Mouse (Mus musculus) midbrain, postnatal 0 days (tissue): ENCODE results near the gene Olfr6. TPM values are rescaled to one million over a fixed set of nuclear protein-coding genes. Genes with fewer than 3 reads are reported as not detected.

Experiments
- ATAC-seq: fragments of 200-750 bp; cut with Nextera tagmentation; 2 replicates; pipeline ENCODE4 v1.8.0; 2017; ENCODE audit warnings: moderate number of reproducible peaks, mild to moderate bottlenecking, moderate TSS enrichment, moderate library complexity; ENCODE audit not compliant: low FRiP score
- DNase-seq: peaks from one replicate; pipeline ENCODE4 v3.0.0-alpha.2; 2015; ENCODE audit warnings: low spot score
- H3K27ac ChIP-seq: fragments of 300-500 bp; sonication (generic); 2 replicates; pipeline ENCODE4 v1.5.1; 2014; ENCODE audit warnings: low read depth, mild to moderate bottlenecking, low read length, mixed read lengths
- H3K27me3 ChIP-seq: fragments of 300-500 bp; sonication (generic); 2 replicates; pipeline ENCODE4 v1.6.1; 2014; ENCODE audit warnings: low read length, control low read depth, mixed read lengths; ENCODE audit not compliant: insufficient read depth
- H3K36me3 ChIP-seq: fragments of 300-500 bp; sonication (generic); 2 replicates; pipeline ENCODE4 v1.6.1; 2014; ENCODE audit warnings: low read length, control low read depth, mixed read lengths; ENCODE audit not compliant: insufficient read depth
- H3K4me1 ChIP-seq: fragments of 300-500 bp; sonication (generic); 2 replicates; pipeline ENCODE4 v1.6.1; 2014; ENCODE audit warnings: mild to moderate bottlenecking, control low read depth, antibody characterized with exemption, low read length, mixed read lengths; ENCODE audit not compliant: insufficient read depth
- H3K4me2 ChIP-seq: fragments of 300-500 bp; sonication (generic); 2 replicates; pipeline ENCODE4 v1.6.1; 2014; ENCODE audit warnings: low read depth, mild to moderate bottlenecking, low read length, mixed read lengths; ENCODE audit not compliant: poor library complexity, severe bottlenecking
- H3K4me3 ChIP-seq: fragments of 300-500 bp; sonication (generic); 2 replicates; pipeline ENCODE4 v1.5.1; 2014; ENCODE audit warnings: low read depth, mild to moderate bottlenecking, low read length, moderate library complexity
- H3K9ac ChIP-seq: fragments of 300-500 bp; sonication (generic); replicated peaks from 2 replicates; pipeline ENCODE4 v1.6.1; 2014; ENCODE audit warnings: mild to moderate bottlenecking, low read length, moderate library complexity, mixed read lengths; ENCODE audit not compliant: poor library complexity, severe bottlenecking
- H3K9me3 ChIP-seq: fragments of 300-500 bp; sonication (generic); 2 replicates; pipeline ENCODE4 v1.6.1; 2016; ENCODE audit warnings: low read length, control low read depth
- CTCF ChIP-seq: IDR thresholded peaks from 2 replicates; pipeline ENCODE4 v1.5.1; 2016; ENCODE audit warnings: antibody characterized with exemption, mild to moderate bottlenecking
- WGBS: fragments of 180-500 bp; shearing (Covaris S2); extraction: QIAGEN DNeasy Blood & Tissue Kit; methylation state at CpG from one replicate; pipeline ENCODE4 v1.1.7; 2014; 5-methylcytosine and 5-hydroxymethylcytosine counted together
- polyA plus RNA-seq: library from polyadenylated mRNA; unstranded; fragments of >200 nt; fragmentation: Nextera tagmentation; extraction: Ambion mirVana; gene quantifications from 2 replicates; pipeline ENCODE4 v1.2.1, GENCODE M21; 2015
- total RNA-seq: library from RNA; depleted of rRNA; stranded (reverse); fragments of >200 nt; gene quantifications from 2 replicates; pipeline ENCODE4 v1.2.3, GENCODE M21; 2014; rRNA removed

Olfr6 gene
- total RNA-seq (not detected in 2 replicates), polyA plus RNA-seq (not detected in 2 replicates)

DNA sequence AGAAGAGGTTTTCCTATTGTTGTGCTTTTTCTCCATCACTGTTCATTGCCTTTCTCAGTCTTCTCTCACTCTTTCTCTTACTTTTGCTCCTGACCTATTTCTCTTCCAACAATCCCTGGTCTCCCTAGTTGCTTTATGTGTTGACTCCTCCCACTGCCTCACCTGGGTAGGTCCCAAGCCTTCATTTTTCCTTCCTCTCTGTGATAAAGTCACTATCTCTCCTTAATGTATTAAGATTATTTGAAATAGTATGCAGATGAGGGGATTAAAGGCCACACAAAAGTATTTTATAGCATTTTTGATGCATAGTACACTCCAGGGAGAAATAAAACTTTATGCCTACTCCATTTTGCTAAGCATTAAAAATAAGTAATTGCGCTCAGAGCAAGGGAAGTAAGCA is at the start of gene Olfr6:
Gene Olfr6, minus strand, starts transcription at position 101 of the 400 bp plus-strand sequence.
- Histone ChIP-seq H3K4me3 (no peak within 1 kb of the TSS), H3K9me3 (no peaks in the 10 kb centered on the region), H3K4me2 (no peak within 1 kb of the TSS), H3K4me1 (no peaks in the 10 kb centered on the region), H3K9ac (no peak within 1 kb of the TSS), H3K27ac (no peak within 1 kb of the TSS), H3K36me3 (no peaks in the 10 kb centered on the region), H3K27me3 (no peaks in the 10 kb centered on the region)
- TF ChIP-seq CTCF = no peak
- ATAC-seq (no peak), DNase-seq (no peak)
- 87% methylated on average over 1 of the region's 1 CpGs for WGBS

DNA sequence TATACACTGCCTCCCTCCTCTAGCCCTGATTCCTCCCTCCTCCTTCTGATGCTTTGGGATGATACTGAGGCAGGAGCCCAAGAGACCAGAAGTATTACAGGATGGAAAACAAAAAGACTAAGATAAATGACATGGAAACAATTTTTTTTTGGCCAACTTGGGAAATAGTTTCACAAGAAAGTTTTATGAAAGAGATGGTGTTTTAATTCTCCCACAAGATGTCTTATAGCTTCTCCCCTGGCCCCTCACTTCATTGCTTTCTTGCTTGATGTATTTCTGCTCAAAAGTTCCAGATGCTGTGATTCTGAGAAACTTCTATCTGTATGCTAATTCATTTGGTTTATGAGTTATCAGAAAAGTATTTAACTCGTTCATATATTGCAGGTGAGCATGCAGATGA is 42.2 kb upstream of the Olfr6 start, which contains the start of gene Olfr2:
Gene Olfr2, minus strand, starts transcription at position 101 of the 400 bp plus-strand sequence.
- ATAC-seq = no peak
- H3K4me1 ChIP-seq = no peaks in the 10 kb centered on the region
- H3K4me2 ChIP-seq = no peak within 1 kb of the TSS
- H3K27ac ChIP-seq = no peak within 1 kb of the TSS
- H3K9ac ChIP-seq = no peak within 1 kb of the TSS
- DNase-seq = no peak
- no peaks in the 10 kb centered on the region for H3K27me3 ChIP-seq
- 55% methylated on average over 1 of the region's 1 CpGs for WGBS
- H3K9me3 ChIP-seq = 0 out of 2 replicates have a peak, but pooled peaks cover 5% of the 10 kb centered on the region
- no peaks in the 10 kb centered on the region for H3K36me3 ChIP-seq
- TF ChIP-seq CTCF = no peak
- H3K4me3 ChIP-seq = no peak within 1 kb of the TSS

DNA sequence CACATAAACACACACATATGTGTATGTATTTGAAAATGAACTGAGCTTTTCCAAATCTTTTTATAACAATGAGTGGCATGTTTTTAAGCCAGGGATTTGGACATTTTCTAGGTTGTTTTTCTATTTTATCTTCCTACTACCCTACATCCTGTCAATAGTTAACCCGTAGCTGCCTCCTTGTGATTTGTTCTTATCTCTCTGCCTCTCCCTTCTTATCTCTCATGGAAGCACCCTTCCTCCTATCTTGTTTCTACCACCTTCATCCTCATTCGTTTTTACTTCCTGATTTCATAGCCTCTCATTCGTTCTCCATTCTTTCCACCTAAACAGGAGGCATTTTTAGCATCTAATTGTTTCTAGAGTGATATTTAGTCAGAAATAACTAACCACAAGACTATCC is 40.4 kb upstream of the Olfr6 start:
- H3K27me3 ChIP-seq = no peaks in the 10 kb centered on the region
- TF ChIP-seq CTCF = no peak
- 0 out of 2 replicates have a peak, but pooled peaks cover 6% of the 10 kb centered on the region for H3K9me3 ChIP-seq
- H3K4me2 ChIP-seq = no peak overlapping the region
- H3K9ac ChIP-seq = no peak overlapping the region
- H3K36me3 ChIP-seq = no peaks in the 10 kb centered on the region
- DNase-seq = no peak
- H3K4me1 ChIP-seq = no peaks in the 10 kb centered on the region
- WGBS = 63% methylated on average over 3 of the region's 3 CpGs
- no peak for ATAC-seq
- H3K4me3 ChIP-seq = no peak overlapping the region
- H3K27ac ChIP-seq = no peak overlapping the region

DNA sequence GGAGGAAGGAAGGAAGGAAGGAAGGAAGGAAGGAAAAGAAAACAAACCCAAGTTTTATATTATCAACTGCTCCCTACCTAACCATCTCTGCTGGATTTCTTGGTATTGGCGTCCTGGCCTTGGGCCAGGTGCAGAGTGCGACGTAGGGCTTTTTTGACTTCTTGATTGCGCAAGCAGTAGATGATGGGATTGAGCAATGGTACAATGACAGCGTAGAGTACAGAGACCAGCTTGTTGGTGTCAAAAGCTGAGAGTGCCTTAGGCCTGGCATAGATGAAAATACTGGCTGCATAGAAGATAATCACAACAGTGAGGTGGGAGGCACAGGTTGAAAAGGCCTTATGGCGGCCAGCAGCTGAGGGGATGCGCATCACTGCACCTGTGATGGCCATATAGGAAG is 37.1 kb upstream of the Olfr6 start:
- no peak overlapping the region for H3K4me3 ChIP-seq
- H3K27me3 ChIP-seq = no peaks in the 10 kb centered on the region
- ATAC-seq (no peak), DNase-seq (no peak)
- TF ChIP-seq CTCF = no peak
- H3K4me2 ChIP-seq = no peak overlapping the region
- no peak overlapping the region for H3K27ac ChIP-seq
- H3K4me1 ChIP-seq = no peaks in the 10 kb centered on the region
- H3K9me3 ChIP-seq = 0 out of 2 replicates have a peak, but pooled peaks cover 6% of the 10 kb centered on the region
- 87% methylated on average over 7 of the region's 7 CpGs for WGBS
- H3K36me3 ChIP-seq = no peaks in the 10 kb centered on the region
- H3K9ac ChIP-seq = no peak overlapping the region

DNA sequence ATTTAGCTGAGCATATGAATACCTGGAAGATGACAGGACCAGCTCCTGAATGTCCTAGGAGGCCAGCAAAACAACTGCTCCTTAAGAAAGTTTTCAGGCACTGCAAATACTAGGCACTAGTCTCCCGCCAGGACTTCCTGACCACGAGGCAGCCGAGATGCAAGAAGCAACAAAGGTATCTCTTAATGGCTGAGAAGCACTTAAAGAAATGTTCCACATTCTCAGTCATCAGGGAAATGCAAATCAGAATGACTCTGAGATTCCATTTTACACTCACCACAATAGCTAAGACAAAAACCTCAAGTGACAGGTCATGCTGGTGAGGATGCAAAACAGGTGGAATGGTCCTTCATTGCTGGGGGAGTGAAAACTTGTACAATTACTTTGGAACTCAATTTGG is 21.5 kb upstream of the Olfr6 start:
- no peak overlapping the region for H3K4me3 ChIP-seq
- TF ChIP-seq CTCF = no peak
- H3K27ac ChIP-seq = no peak overlapping the region
- no peak for ATAC-seq
- H3K4me1 ChIP-seq = no peaks in the 10 kb centered on the region
- H3K36me3 ChIP-seq = no peaks in the 10 kb centered on the region
- no peak overlapping the region for H3K9ac ChIP-seq
- H3K9me3 ChIP-seq = peaks cover 4% of the 10 kb centered on the region; the same call in 1 of the 2 replicates
- H3K27me3 ChIP-seq = no peaks in the 10 kb centered on the region
- DNase-seq = no peak
- WGBS = 86% methylated on average over 3 of the region's 3 CpGs
- no peak overlapping the region for H3K4me2 ChIP-seq

DNA sequence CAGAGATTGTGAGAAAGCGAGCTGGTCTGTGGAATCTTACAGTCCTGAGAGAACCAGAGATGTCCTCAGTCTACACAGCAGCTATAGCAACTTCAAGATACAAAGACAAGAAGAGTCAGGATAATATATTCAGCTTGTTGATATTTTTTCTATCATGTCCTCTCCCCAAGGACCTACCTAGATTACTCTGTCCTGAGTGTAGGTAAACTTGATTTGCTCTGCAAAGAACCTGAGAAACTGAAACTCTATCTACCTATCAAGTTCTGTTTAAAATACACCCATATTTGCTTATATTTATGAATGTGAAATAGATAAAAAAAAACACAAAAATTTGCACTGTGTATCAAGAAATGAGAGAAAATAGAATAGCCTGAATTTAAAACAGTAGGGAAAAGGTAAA is 11.6 kb upstream of the Olfr6 start, which contains the start of gene Olfr711:
Gene Olfr711, minus strand, starts transcription at position 101 of the 400 bp plus-strand sequence.
- Histone ChIP-seq H3K4me3 (no peak within 1 kb of the TSS), H3K27me3 (no peaks in the 10 kb centered on the region), H3K4me2 (no peak within 1 kb of the TSS), H3K36me3 (no peaks in the 10 kb centered on the region), H3K27ac (no peak within 1 kb of the TSS), H3K9ac (no peak within 1 kb of the TSS), H3K4me1 (no peaks in the 10 kb centered on the region), H3K9me3 (no peaks in the 10 kb centered on the region)
- ATAC-seq (no peak), DNase-seq (no peak)
- WGBS = 67% methylated on average over 1 of the region's 1 CpGs
- TF ChIP-seq CTCF = no peak
